Mouse (Mus musculus) yolk sac, embryonic 10.5 days (tissue): ENCODE measurements around the gene Sln.
A peak's percentile ranks its signal among the peaks of the same experiment; 100 is the strongest.

Experiments
- DNase-seq: peaks from one replicate; pipeline ENCODE4 v3.0.0-alpha.2; 2017; ENCODE audit warnings: low spot score

Gene Sln

DNA sequence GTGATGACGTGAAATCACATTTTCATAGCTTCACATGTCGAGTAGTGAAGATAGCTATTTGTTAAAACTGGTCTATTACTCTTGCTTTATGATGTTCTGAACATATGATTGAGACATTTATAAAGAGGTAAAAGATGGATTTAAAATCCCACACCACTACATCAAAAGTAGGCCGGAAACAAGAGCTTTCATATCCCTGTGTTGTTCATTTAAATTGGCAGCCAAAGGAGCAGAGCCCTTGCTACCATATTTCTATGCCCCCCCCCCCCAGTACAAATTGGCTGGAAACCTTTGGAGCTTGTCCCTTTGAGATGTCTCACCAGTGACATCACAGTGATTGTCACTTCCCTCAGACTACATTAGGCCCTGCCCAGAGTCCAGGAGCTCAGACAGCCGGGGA lies at the start of gene Sln:
Gene Sln (plus strand): TSS at position 301 of the 400 bp plus-strand sequence.
- DNase-seq = no peak

- DNase-seq = no peak
Measured at GRCm38 (mm10) chr9:53802921-53803320, 47.0 kb upstream of the Sln start.

GRCm38 (mm10) chr9:53806496-53807086 lies 43.4 kb upstream of the Sln start:
- no peak for DNase-seq

- DNase-seq = no peak
Measured at GRCm38 (mm10) chr9:53813418-53813817, 36.5 kb upstream of the Sln start.

GRCm38 (mm10) chr9:53818760-53819159 lies 31.2 kb upstream of the Sln start:
- DNase-seq = peak; percentile 21

- peak; percentile 31 for DNase-seq
Measured at GRCm38 (mm10) chr9:53825318-53825717, 24.6 kb upstream of the Sln start.

- DNase-seq = peak; percentile 40
Measured at GRCm38 (mm10) chr9:53829081-53829865, 20.7 kb upstream of the Sln start.

- no peak for DNase-seq
Measured at GRCm38 (mm10) chr9:53829866-53830209, 20.1 kb upstream of the Sln start.

DNA sequence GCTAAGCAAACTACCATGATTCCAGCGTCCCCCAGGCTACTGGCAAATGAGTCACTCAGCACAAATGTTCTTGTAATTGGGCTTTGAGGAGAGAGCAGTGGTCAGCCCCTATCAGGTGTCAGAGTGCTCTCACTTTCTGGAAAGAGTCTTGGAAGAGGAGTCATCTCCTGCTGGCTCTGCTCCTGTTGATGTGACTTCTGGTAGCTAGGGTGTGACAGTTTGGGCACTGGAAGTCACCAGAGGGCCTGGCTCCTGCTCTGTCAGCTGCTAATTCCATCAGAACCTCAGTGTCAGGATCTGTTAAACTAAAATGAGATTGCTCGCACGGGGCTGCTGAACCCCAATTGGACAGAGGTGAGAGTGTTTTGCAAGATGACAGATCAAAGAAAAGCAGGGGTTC lies 14.9 kb upstream of the Sln start:
- DNase-seq = no peak

DNA sequence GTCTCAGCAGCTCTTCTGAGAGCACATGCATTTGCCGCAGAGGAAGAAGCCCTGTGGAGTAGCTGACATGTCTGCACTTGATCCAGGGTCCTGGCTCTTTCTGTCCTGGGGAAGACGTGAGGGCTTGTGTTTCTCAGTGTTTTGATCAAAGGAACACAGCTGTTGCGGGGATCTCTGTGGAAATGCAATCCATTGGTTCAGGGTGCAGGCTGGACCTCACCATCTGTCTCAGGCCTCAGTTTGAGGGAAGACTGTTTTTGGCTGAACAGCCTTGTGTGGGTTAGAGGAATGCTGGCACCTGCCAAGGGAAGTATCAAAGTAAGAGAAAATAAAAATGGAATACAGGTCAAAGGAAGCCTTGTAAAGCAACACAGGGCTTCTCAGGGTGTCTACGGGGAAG lies 14.0 kb upstream of the Sln start:
- no peak for DNase-seq

DNA sequence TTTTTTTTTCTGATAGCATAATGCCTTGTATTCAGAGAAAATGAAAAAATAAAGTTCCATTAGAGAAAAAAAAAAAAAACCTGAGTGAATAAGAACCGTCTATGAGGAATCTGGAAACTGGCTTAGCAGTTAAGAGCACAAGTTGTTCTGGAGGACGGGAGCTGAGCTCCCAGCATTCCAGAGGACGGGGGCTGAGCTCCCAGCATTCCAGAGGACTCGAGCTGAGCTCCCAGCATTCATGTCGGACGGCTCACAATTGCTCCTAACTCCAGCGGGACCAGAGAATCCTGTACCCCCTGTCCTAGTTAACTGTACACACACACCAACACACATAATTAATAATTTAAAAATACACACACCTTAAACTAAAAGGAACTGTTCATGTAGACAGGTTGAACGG lies 11.1 kb upstream of the Sln start:
- DNase-seq = no peak

GRCm38 (mm10) chr9:53848548-53848947 lies 1.4 kb upstream of the Sln start:
- no peak for DNase-seq

GRCm38 (mm10) chr9:53852158-53852557 lies 2.2 kb downstream of the Sln start:
- DNase-seq = no peak

DNA sequence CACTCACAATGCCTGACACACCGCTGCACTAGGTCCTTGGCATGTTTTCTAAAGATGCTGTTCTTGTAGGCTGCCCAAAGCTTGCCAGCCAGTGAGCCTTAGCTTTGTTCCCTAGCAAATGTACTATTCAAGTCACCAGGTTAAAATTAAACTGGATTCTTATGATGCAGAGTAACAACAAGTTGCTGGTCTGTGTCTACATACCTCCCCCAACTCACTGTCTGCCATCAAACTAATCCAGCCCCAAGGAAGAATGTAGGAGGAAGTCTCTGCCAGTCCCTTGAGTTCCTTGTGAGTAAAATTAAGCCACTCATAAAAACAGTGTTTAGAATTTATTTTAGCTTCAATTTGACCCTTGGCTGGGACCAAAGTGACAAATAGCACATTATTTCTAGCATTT lies 3.7 kb downstream of the Sln start:
- DNase-seq = no peak

GRCm38 (mm10) chr9:53854525-53854924 lies 4.6 kb downstream of the Sln start:
- no peak for DNase-seq

GRCm38 (mm10) chr9:53857864-53858263 lies 7.9 kb downstream of the Sln start:
- DNase-seq = no peak

GRCm38 (mm10) chr9:53873239-53873638 lies 23.3 kb downstream of the Sln start:
- DNase-seq = no peak

- DNase-seq = no peak
Measured at GRCm38 (mm10) chr9:53877423-53877822, 27.5 kb downstream of the Sln start.

- no peak for DNase-seq
Measured at GRCm38 (mm10) chr9:53883588-53884280, 33.8 kb downstream of the Sln start.

GRCm38 (mm10) chr9:53890075-53890474 lies 40.1 kb downstream of the Sln start:
- DNase-seq = no peak

GRCm38 (mm10) chr9:53895827-53896226 lies 45.9 kb downstream of the Sln start:
- no peak for DNase-seq

DNA sequence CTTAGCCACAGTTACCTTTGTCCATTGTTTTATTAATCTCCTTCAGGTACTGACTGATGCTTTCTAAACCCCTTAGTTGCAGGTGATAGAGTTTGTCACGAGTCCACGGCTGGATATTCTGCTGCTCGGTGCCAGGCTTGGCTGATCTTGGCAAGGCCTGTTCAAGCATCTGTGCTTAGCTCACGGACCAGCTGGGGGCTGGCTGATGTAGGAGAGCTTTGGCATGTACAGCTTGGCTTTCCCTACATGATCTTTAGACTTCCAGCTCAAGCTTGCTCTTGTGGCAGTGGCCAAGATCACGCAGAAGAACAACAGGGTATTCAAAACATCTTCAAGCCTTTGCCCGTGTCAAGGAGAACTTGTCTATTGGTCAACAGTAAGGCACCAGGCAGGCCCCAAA lies 49.9 kb downstream of the Sln start:
- DNase-seq = no peak

DNA sequence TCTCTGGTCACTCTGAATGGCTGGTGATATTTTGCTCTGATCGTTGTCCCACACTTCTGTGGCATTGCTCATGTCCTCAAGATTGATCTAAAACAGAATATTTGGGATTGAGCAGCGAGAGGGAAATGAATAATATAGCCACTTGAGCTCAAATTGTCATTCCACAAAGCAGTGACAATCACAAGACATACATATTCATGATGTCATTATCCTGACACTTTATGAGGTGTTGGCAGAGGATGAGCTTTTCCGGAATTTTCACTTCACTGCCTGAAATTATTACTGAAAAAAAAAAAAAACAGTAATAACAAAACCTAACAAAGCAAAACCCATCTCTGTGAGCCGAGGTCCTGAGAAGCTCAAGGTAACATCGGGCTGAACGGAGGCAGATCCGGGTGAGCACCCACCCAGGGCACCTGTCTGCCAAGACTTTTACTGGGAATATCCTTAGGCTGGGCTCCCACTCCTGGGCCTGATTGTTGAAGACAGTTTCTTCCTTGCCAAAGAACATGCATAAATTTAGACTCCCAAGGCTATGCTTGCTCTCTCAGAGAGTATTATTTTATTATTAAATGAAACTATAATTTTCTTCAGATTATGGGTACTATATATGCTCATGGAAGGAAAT lies 53.4 kb downstream of the Sln start:
- DNase-seq = no peak
